Mouse (Mus musculus) liver, adult 2 months (tissue): ENCODE measurements around the gene Akr1b10. TPM values are rescaled to one million over a fixed set of nuclear protein-coding genes. Genes with fewer than 3 reads are reported as not detected.
"Not testable (repeated sequence)": the region's sequence is repeated elsewhere in the genome, so short reads cannot be mapped to it uniquely, and the experiment has no call there.

ENCODE experiments used
- DNase-seq: peaks from one replicate; pipeline ENCODE4 v3.0.0-alpha.2; 2011; ENCODE audit warnings: low read depth, low spot score; ENCODE audit errors: extremely low read depth
- H3K27ac ChIP-seq: fragments of 200-500 bp; replicated peaks from 2 replicates; pipeline ENCODE4 v1.5.1; 2012; ENCODE audit warnings: low read depth, mild to moderate bottlenecking, control low read depth, inconsistent platforms, low read length; ENCODE audit not compliant: insufficient read depth
- H3K27me3 ChIP-seq: fragments of 200-500 bp; 2 replicates; pipeline ENCODE4 v1.6.1; 2012; ENCODE audit warnings: mild to moderate bottlenecking, moderate library complexity, low read length, inconsistent platforms; ENCODE audit not compliant: control insufficient read depth, insufficient read depth
- H3K36me3 ChIP-seq: fragments of 200-500 bp; 2 replicates; pipeline ENCODE4 v1.6.1; 2012; ENCODE audit warnings: low read length, inconsistent platforms; ENCODE audit not compliant: control insufficient read depth, insufficient read depth
- H3K4me1 ChIP-seq: fragments of 200-500 bp; 2 replicates; pipeline ENCODE4 v1.6.1; 2011; ENCODE audit warnings: low read length; ENCODE audit not compliant: control insufficient read depth, insufficient read depth
- H3K4me3 ChIP-seq: fragments of 200-500 bp; 2 replicates; pipeline ENCODE4 v1.5.1; 2011; ENCODE audit warnings: low read depth, mild to moderate bottlenecking, control low read depth, low read length, moderate library complexity; ENCODE audit not compliant: insufficient read depth
- H3K79me2 ChIP-seq: fragments of 200-500 bp; 2 replicates; pipeline ENCODE4 v1.6.1; 2012; ENCODE audit warnings: inconsistent platforms, mild to moderate bottlenecking, low read length, moderate library complexity; ENCODE audit not compliant: control insufficient read depth, insufficient read depth
- H3K9ac ChIP-seq: fragments of 200-500 bp; 2 replicates; pipeline ENCODE4 v1.6.1; 2012; ENCODE audit warnings: low read depth, mild to moderate bottlenecking, control low read depth, inconsistent platforms, low read length
- CTCF ChIP-seq: fragments of 200-500 bp; IDR thresholded peaks from 2 replicates; pipeline ENCODE4 v1.5.1; 2011; ENCODE audit warnings: low read depth, low read length, control low read depth
- POLR2A ChIP-seq: fragments of 200-500 bp; IDR thresholded peaks from 2 replicates; pipeline ENCODE4 v1.6.1; 2011; ENCODE audit warnings: low read length, control low read depth; ENCODE audit not compliant: insufficient read depth; ENCODE audit errors: extremely low read depth
- WGBS: fragments of 180-500 bp; shearing (Covaris S2); methylation state at CpG from one replicate; pipeline ENCODE4 v1.1.7; 2018; 5-methylcytosine and 5-hydroxymethylcytosine counted together
- polyA plus RNA-seq: library from polyadenylated mRNA; depleted of rRNA; stranded (reverse); fragments of >200 nt; gene quantifications from 2 replicates; pipeline ENCODE4 v1.2.3, GENCODE M21; 2012
- total RNA-seq: library from RNA; depleted of rRNA; stranded (reverse); fragments of >200 nt; gene quantifications from 2 replicates; pipeline ENCODE4 v1.2.3, GENCODE M21; 2014

Akr1b10 gene
- total and polyA plus RNA-seq, 2 experiments: 1.7 to 4.4 TPM

GRCm38 (mm10) chr6:34367998-34368397 is 16.0 kb upstream of the Akr1b10 start:
- Histone ChIP-seq H3K36me3 (no peaks in the 10 kb centered on the region), H3K9ac (no peak overlapping the region), H3K27me3 (no peaks in the 10 kb centered on the region), H3K4me1 (peaks cover 2% of the 10 kb centered on the region), H3K4me3 (no peak overlapping the region), H3K27ac (peak overlapping the region; percentile 31), H3K79me2 (no peaks in the 10 kb centered on the region)
- 71% methylated on average over 9 of the region's 9 CpGs for WGBS
- TF ChIP-seq CTCF: no peak
- DNase-seq: peak; percentile 44

GRCm38 (mm10) chr6:34370081-34370480 is 13.9 kb upstream of the Akr1b10 start:
- no peak for TF ChIP-seq CTCF
- TF ChIP-seq POLR2A: no peak
- Histone ChIP-seq H3K9ac (no peak overlapping the region), H3K4me3 (no peak overlapping the region), H3K36me3 (no peaks in the 10 kb centered on the region), H3K4me1 (peaks cover 2% of the 10 kb centered on the region), H3K79me2 (no peaks in the 10 kb centered on the region), H3K27ac (no peak overlapping the region), H3K27me3 (no peaks in the 10 kb centered on the region)
- no peak for DNase-seq
- 69% methylated on average over 8 of the region's 8 CpGs for WGBS

- Histone ChIP-seq H3K36me3 (no peaks in the 10 kb centered on the region), H3K4me3 (no peak overlapping the region; the same call in 1 of the 2 replicates), H3K27ac (no peak overlapping the region), H3K27me3 (no peaks in the 10 kb centered on the region), H3K79me2 (no peaks in the 10 kb centered on the region), H3K9ac (peak overlapping the region; percentile 40; the same call in 1 of the 2 replicates), H3K4me1 (peaks cover 2% of the 10 kb centered on the region)
- peak; percentile 54 for DNase-seq
- WGBS: 21% methylated on average over 18 of the region's 18 CpGs
- TF ChIP-seq CTCF (no peak), POLR2A (no peak)
Measured at GRCm38 (mm10) chr6:34371700-34372351, 12.2 kb upstream of the Akr1b10 start.

- Histone ChIP-seq H3K36me3 (no peaks in the 10 kb centered on the region), H3K27me3 (no peaks in the 10 kb centered on the region), H3K4me1 (peaks cover 2% of the 10 kb centered on the region; the same call in 1 of the 2 replicates), H3K9ac (no peak overlapping the region), H3K4me3 (no peak overlapping the region), H3K27ac (no peak overlapping the region), H3K79me2 (no peaks in the 10 kb centered on the region)
- TF ChIP-seq POLR2A (no peak), CTCF (no peak)
- no peak for DNase-seq
- WGBS: 67% methylated on average over 7 of the region's 7 CpGs
Measured at GRCm38 (mm10) chr6:34373841-34374240, 10.2 kb upstream of the Akr1b10 start.

GRCm38 (mm10) chr6:34375888-34376287 is 8.1 kb upstream of the Akr1b10 start:
- not testable (repeated sequence) for H3K36me3 ChIP-seq, H3K79me2 ChIP-seq, H3K27ac ChIP-seq, H3K4me1 ChIP-seq, H3K4me3 ChIP-seq, H3K9ac ChIP-seq, H3K27me3 ChIP-seq, DNase-seq
- WGBS: 87% methylated on average over 5 of the region's 5 CpGs

- no peak overlapping the region for H3K27ac ChIP-seq
- no peak overlapping the region for H3K4me3 ChIP-seq
- TF ChIP-seq CTCF: no peak
- no peak for TF ChIP-seq POLR2A
- H3K27me3 ChIP-seq: no peaks in the 10 kb centered on the region
- no peak overlapping the region for H3K9ac ChIP-seq
- peaks cover 2% of the 10 kb centered on the region; the same call in 1 of the 2 replicates for H3K4me1 ChIP-seq
- no peak for DNase-seq
- H3K79me2 ChIP-seq: no peaks in the 10 kb centered on the region
- H3K36me3 ChIP-seq: no peaks in the 10 kb centered on the region
- 61% methylated on average over 8 of the region's 8 CpGs for WGBS
Measured at GRCm38 (mm10) chr6:34383401-34383800, 617 bp upstream of the Akr1b10 start.
